Mouse (Mus musculus) intestine, postnatal 0 days (tissue): ENCODE measurements around the gene Asic1. TPM values are rescaled to one million over a fixed set of nuclear protein-coding genes. Genes with fewer than 3 reads are reported as not detected.

ENCODE experiments used
- ATAC-seq: fragments of 200-750 bp; cut with Nextera tagmentation; 2 replicates; pipeline ENCODE4 v1.8.0; 2017; ENCODE audit warnings: mild to moderate bottlenecking, moderate TSS enrichment, moderate library complexity
- H3K27ac ChIP-seq: fragments of 300-500 bp; sonication (generic); 2 replicates; pipeline ENCODE4 v1.5.1; 2014; ENCODE audit warnings: mild to moderate bottlenecking, low read depth, low read length, moderate library complexity
- H3K27me3 ChIP-seq: fragments of 300-500 bp; sonication (generic); replicated peaks from 2 replicates; pipeline ENCODE4 v1.6.1; 2014; ENCODE audit warnings: low read length, mixed read lengths; ENCODE audit not compliant: control insufficient read depth, insufficient read depth
- H3K36me3 ChIP-seq: fragments of 300-500 bp; sonication (generic); 2 replicates; pipeline ENCODE4 v1.6.1; 2014; ENCODE audit warnings: mild to moderate bottlenecking, moderate library complexity; ENCODE audit not compliant: control insufficient read depth, insufficient read depth
- H3K4me1 ChIP-seq: fragments of 300-500 bp; sonication (generic); replicated peaks from 2 replicates; pipeline ENCODE4 v1.6.1; 2014; ENCODE audit warnings: antibody characterized with exemption, low read length, mixed read lengths; ENCODE audit not compliant: control insufficient read depth, insufficient read depth
- H3K4me2 ChIP-seq: fragments of 300-500 bp; sonication (generic); replicated peaks from 2 replicates; pipeline ENCODE4 v1.6.1; 2014; ENCODE audit warnings: low read depth, mild to moderate bottlenecking, moderate library complexity
- H3K4me3 ChIP-seq: fragments of 300-500 bp; sonication (generic); 2 replicates; pipeline ENCODE4 v1.5.1; 2014; ENCODE audit warnings: low read depth, low read length
- H3K9ac ChIP-seq: fragments of 300-500 bp; sonication (generic); 2 replicates; pipeline ENCODE4 v1.6.1; 2014; ENCODE audit warnings: mild to moderate bottlenecking, low read depth, low read length
- H3K9me3 ChIP-seq: fragments of 300-500 bp; sonication (generic); 2 replicates; pipeline ENCODE4 v1.6.1; 2016; ENCODE audit warnings: mixed run types; ENCODE audit not compliant: control insufficient read depth
- CTCF ChIP-seq: sonication (generic); IDR thresholded peaks from 2 replicates; pipeline ENCODE4 v1.5.1; 2016; ENCODE audit warnings: low read depth, mild to moderate bottlenecking, control low read depth, antibody characterized with exemption, moderate library complexity
- WGBS: fragments of 180-500 bp; shearing (Covaris S2); extraction: QIAGEN DNeasy Blood & Tissue Kit; methylation state at CpG from one replicate; pipeline ENCODE4 v1.1.7; 2014; 5-methylcytosine and 5-hydroxymethylcytosine counted together
- polyA plus RNA-seq: library from polyadenylated mRNA; unstranded; fragments of >200 nt; fragmentation: Nextera tagmentation; extraction: Ambion mirVana; gene quantifications from 2 replicates; pipeline ENCODE4 v1.2.1, GENCODE M21; 2015

The Asic1 gene
- polyA plus RNA-seq, 1 experiment from 2014 or later, result 1.4 TPM

GRCm38 (mm10) chr15:99669392-99669791 lies 776 bp upstream of the Asic1 start:
- H3K4me3 ChIP-seq, result no peak overlapping the region
- ATAC-seq, result no peak
- no peaks in the 10 kb centered on the region for H3K9me3 ChIP-seq
- WGBS, result 9% methylated on average over 1 of the region's 1 CpGs
- no peak overlapping the region for H3K4me2 ChIP-seq
- H3K27ac ChIP-seq, result no peak overlapping the region
- H3K27me3 ChIP-seq, result peaks cover 56% of the 10 kb centered on the region
- no peak overlapping the region for H3K9ac ChIP-seq
- H3K4me1 ChIP-seq, result no peaks in the 10 kb centered on the region
- H3K36me3 ChIP-seq, result no peaks in the 10 kb centered on the region
- no peak for TF ChIP-seq CTCF

- Histone ChIP-seq H3K9me3 (no peaks in the 10 kb centered on the region), H3K27ac (no peak overlapping the region), H3K9ac (0 out of 2 replicates have a peak overlapping the region, but pooled peaks have one; percentile 7), H3K4me2 (peak overlapping the region; percentile 93), H3K4me3 (peak overlapping the region; percentile 51), H3K36me3 (no peaks in the 10 kb centered on the region), H3K4me1 (no peaks in the 10 kb centered on the region), H3K27me3 (peaks cover 50% of the 10 kb centered on the region)
- no peak for TF ChIP-seq CTCF
- ATAC-seq, result 0 out of 2 replicates have a peak, but pooled peaks have one; percentile 5
- 10% methylated on average over 15 of the region's 17 CpGs for WGBS
Measured at GRCm38 (mm10) chr15:99670964-99671670, 949 bp downstream of the Asic1 start.

- H3K9me3 ChIP-seq, result no peaks in the 10 kb centered on the region
- no peaks in the 10 kb centered on the region for H3K4me1 ChIP-seq
- H3K4me3 ChIP-seq, result no peak overlapping the region
- H3K9ac ChIP-seq, result no peak overlapping the region
- H3K27me3 ChIP-seq, result peaks cover 46% of the 10 kb centered on the region
- 74% methylated on average over 14 of the region's 14 CpGs for WGBS
- no peak for TF ChIP-seq CTCF
- H3K27ac ChIP-seq, result no peak overlapping the region
- H3K36me3 ChIP-seq, result no peaks in the 10 kb centered on the region
- H3K4me2 ChIP-seq, result no peak overlapping the region
- no peak for ATAC-seq
Measured at GRCm38 (mm10) chr15:99671783-99672182, 1.6 kb downstream of the Asic1 start.

- Histone ChIP-seq H3K27ac (no peak overlapping the region), H3K9me3 (no peaks in the 10 kb centered on the region), H3K4me1 (0 out of 2 replicates have a peak, but pooled peaks cover 4% of the 10 kb centered on the region), H3K4me3 (no peak overlapping the region), H3K36me3 (no peaks in the 10 kb centered on the region), H3K9ac (no peak overlapping the region), H3K27me3 (peaks cover 34% of the 10 kb centered on the region), H3K4me2 (no peak overlapping the region)
- ATAC-seq, result no peak
- WGBS, result 87% methylated on average over 3 of the region's 3 CpGs
- no peak for TF ChIP-seq CTCF
Measured at GRCm38 (mm10) chr15:99674866-99675265, 4.7 kb downstream of the Asic1 start.

GRCm38 (mm10) chr15:99677089-99677488 lies 6.9 kb downstream of the Asic1 start:
- Histone ChIP-seq H3K4me1 (0 out of 2 replicates have a peak, but pooled peaks cover 4% of the 10 kb centered on the region), H3K36me3 (no peaks in the 10 kb centered on the region), H3K27ac (no peak overlapping the region), H3K9ac (no peak overlapping the region), H3K9me3 (no peaks in the 10 kb centered on the region), H3K4me3 (no peak overlapping the region), H3K27me3 (peaks cover 12% of the 10 kb centered on the region), H3K4me2 (no peak overlapping the region)
- TF ChIP-seq CTCF, result no peak
- 62% methylated on average over 8 of the region's 8 CpGs for WGBS
- no peak for ATAC-seq

GRCm38 (mm10) chr15:99678063-99678800 lies 8.1 kb downstream of the Asic1 start:
- peak; percentile 62 for TF ChIP-seq CTCF
- H3K4me2 ChIP-seq, result no peak overlapping the region
- 0 out of 2 replicates have a peak, but pooled peaks cover 4% of the 10 kb centered on the region for H3K4me1 ChIP-seq
- H3K9ac ChIP-seq, result no peak overlapping the region
- WGBS, result 16% methylated on average over 13 of the region's 13 CpGs
- ATAC-seq, result no peak
- no peaks in the 10 kb centered on the region for H3K36me3 ChIP-seq
- 0 out of 2 replicates have a peak, but pooled peaks cover 3% of the 10 kb centered on the region for H3K27me3 ChIP-seq
- H3K9me3 ChIP-seq, result no peaks in the 10 kb centered on the region
- H3K4me3 ChIP-seq, result no peak overlapping the region
- no peak overlapping the region for H3K27ac ChIP-seq
